Mouse (Mus musculus) olfactory bulb, adult 2 months (tissue): ENCODE measurements around the gene Mob2. TPM values are rescaled to one million over a fixed set of nuclear protein-coding genes. Genes with fewer than 3 reads are reported as not detected.
A peak's percentile ranks its signal among the peaks of the same experiment; 100 is the strongest.

Source experiments
- H3K27ac ChIP-seq: fragments of 200-500 bp; 2 replicates; pipeline ENCODE4 v1.5.1; 2012; ENCODE audit warnings: low read depth, low read length; ENCODE audit not compliant: insufficient read depth
- H3K4me1 ChIP-seq: fragments of 200-500 bp; 2 replicates; pipeline ENCODE4 v1.6.1; 2012; ENCODE audit warnings: low read length; ENCODE audit not compliant: control insufficient read depth, insufficient read depth
- H3K4me3 ChIP-seq: fragments of 200-500 bp; 2 replicates; pipeline ENCODE4 v1.5.1; 2012; ENCODE audit warnings: mild to moderate bottlenecking, low read depth, low read length, moderate library complexity; ENCODE audit not compliant: insufficient read depth
- CTCF ChIP-seq: fragments of 200-500 bp; IDR thresholded peaks from 2 replicates; pipeline ENCODE4 v1.5.1; 2012; ENCODE audit warnings: low read depth, mild to moderate bottlenecking, low read length, moderate library complexity; ENCODE audit not compliant: insufficient read depth
- POLR2A ChIP-seq: fragments of 200-500 bp; IDR thresholded peaks from 2 replicates; pipeline ENCODE4 v1.6.1; 2012; ENCODE audit warnings: mild to moderate bottlenecking, low read depth, low read length, moderate library complexity; ENCODE audit not compliant: insufficient read depth
- WGBS: fragments of 180-500 bp; shearing (Covaris S2); methylation state at CpG from one replicate; pipeline ENCODE4 v1.1.7; 2018; 5-methylcytosine and 5-hydroxymethylcytosine counted together
- polyA plus RNA-seq: library from polyadenylated mRNA; stranded (reverse); fragments of >200 nt; gene quantifications from 2 replicates; pipeline ENCODE4 v1.2.4, GENCODE M21; 2012; ENCODE audit warnings: low replicate concordance; ENCODE audit not compliant: missing spikeins, insufficient read depth, insufficient read length

The Mob2 gene
- polyA plus RNA-seq, 1 experiment: not detected

- TF ChIP-seq POLR2A (no peak), CTCF (no peak)
- WGBS: 8% methylated on average over 4 of the region's 4 CpGs
- H3K4me1 ChIP-seq: peaks cover 51% of the 10 kb centered on the region
- peak overlapping the region; percentile 31 for H3K4me3 ChIP-seq
- no peak overlapping the region for H3K27ac ChIP-seq
Observed at GRCm38 (mm10) chr7:142091848-142092247, 31.0 kb upstream of the Mob2 start.

- H3K27ac ChIP-seq: peak overlapping the region; percentile 23; the same call in 1 of the 2 replicates
- 54% methylated on average over 17 of the region's 17 CpGs for WGBS
- peaks cover 47% of the 10 kb centered on the region for H3K4me1 ChIP-seq
- TF ChIP-seq POLR2A: no peak
- TF ChIP-seq CTCF: no peak
- H3K4me3 ChIP-seq: no peak overlapping the region
Observed at GRCm38 (mm10) chr7:142089648-142090447, 29.0 kb upstream of the Mob2 start.

DNA sequence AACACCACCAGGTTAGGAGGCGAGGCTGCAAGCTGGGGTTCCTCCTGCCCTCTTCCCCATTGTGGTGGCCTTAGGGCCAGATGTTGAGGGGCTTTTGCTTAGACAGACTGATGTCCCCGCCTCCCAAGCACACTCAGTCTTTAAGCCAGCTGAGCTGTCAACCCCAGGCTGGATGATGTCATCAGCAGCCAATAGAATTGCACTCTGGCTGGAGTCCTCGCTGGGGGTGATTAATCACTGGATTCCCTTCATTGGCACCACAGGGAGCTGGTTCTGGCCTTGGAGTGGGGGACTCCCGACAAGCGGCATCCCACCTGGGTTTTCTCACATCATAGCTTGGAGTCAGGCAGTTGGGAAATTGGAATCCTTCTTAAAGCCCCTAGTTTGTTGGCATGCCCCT lies 28.0 kb upstream of the Mob2 start:
- H3K4me3 ChIP-seq: no peak overlapping the region; the same call in 1 of the 2 replicates
- WGBS: 14% methylated on average over 5 of the region's 5 CpGs
- TF ChIP-seq CTCF (no peak), POLR2A (no peak)
- no peak overlapping the region for H3K27ac ChIP-seq
- peaks cover 56% of the 10 kb centered on the region for H3K4me1 ChIP-seq

DNA sequence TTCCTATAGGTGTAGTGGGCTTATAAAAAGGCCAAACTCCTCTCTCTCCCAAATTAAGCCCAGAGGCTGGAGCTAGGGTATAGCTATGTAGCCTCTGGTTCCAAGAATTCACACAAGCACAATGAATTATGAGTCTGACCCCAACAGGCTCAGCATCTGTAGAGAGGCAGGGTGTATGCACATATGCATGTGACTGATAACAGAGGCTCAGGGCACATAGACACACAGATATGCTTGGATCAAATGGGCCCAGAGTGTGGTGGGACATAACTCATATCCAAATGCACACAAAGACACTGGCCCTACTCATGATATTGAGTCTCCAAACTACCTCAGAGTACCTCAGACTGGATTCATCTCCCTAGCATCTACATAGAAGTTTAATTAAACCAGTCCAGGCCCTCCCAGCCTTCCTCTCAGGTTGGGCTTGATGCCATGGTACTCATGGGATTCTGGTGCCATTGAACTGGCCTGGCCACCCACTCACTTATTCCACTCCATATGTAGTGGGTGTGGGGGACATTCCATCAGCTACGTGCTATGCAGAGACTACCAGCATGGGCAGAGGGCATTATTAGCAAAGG lies 26.3 kb upstream of the Mob2 start:
- no peak for TF ChIP-seq CTCF
- TF ChIP-seq POLR2A: no peak
- H3K27ac ChIP-seq: no peak overlapping the region
- H3K4me3 ChIP-seq: no peak overlapping the region
- H3K4me1 ChIP-seq: peaks cover 63% of the 10 kb centered on the region
- 73% methylated on average over 1 of the region's 1 CpGs for WGBS

DNA sequence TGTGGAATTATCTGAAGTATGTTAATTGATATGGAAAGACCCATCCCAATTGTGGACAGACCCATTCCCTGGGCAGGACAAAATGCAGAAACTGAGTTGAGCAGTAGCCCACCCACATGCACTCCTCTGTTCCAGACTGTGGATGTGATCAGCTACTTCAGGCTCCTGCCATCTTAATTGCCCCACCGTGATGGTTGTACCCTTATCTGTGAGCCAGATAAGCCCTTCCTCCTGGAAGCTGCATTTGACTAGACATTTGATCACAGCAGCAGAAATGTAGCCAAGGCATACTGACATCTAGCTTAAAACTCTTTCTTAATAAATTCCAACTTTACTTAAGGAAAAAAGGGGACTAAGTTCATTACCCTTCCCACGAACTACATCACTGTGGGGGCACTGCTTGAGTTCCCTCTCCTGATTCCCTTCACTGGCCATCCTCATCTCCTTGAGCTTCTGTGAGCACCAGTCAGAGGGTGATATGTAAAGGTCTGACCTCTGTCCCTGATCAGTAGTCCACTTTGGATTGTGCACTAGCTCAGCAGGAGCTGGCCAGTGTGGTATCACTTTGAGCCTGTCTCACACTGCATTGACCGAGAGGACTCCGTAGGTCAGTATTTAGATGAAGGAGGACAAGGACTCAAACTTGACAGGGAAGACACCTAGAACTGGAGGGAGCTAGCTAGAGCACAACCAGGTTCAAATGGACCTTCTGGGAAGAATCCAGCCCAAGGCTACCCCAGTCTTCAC lies 25.5 kb upstream of the Mob2 start:
- H3K4me1 ChIP-seq: peaks cover 61% of the 10 kb centered on the region
- 85% methylated on average over 4 of the region's 4 CpGs for WGBS
- no peak for TF ChIP-seq CTCF
- no peak for TF ChIP-seq POLR2A

GRCm38 (mm10) chr7:142084820-142085219 lies 24.0 kb upstream of the Mob2 start:
- Histone ChIP-seq H3K4me3 (no peak overlapping the region), H3K27ac (no peak overlapping the region), H3K4me1 (peaks cover 52% of the 10 kb centered on the region)
- no peak for TF ChIP-seq POLR2A
- WGBS: 41% methylated on average over 3 of the region's 3 CpGs

More for the DNA sequence above, 25.5 kb upstream of the Mob2 start:
- Histone ChIP-seq H3K27ac (no peak overlapping the region), H3K4me3 (no peak overlapping the region)

DNA sequence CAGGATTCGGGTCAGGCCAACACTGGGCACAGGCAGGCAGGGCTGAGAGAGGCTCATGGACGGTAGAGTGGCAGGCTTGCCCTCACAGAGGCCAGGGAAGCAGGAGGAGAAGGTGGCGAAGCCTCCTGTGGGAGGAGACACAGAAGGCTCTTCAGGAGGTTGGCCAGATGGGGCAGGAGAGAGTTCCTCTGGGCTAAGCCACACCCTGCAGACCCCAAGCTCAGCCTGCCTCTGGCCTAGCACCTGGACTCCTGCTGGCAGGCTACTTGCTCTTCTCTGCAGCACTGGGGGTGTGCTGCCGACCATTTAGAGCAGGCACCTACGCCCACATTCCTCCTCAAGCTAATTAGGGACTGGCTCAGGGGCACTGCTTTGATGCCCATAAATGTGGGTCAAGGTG lies 23.5 kb upstream of the Mob2 start:
- TF ChIP-seq POLR2A: no peak
- no peak for TF ChIP-seq CTCF
- H3K27ac ChIP-seq: no peak overlapping the region
- no peak overlapping the region for H3K4me3 ChIP-seq
- 39% methylated on average over 5 of the region's 5 CpGs for WGBS
- H3K4me1 ChIP-seq: peaks cover 50% of the 10 kb centered on the region

GRCm38 (mm10) chr7:142083588-142084317 lies 22.9 kb upstream of the Mob2 start:
- WGBS: 59% methylated on average over 12 of the region's 12 CpGs
- no peak overlapping the region for H3K27ac ChIP-seq
- peaks cover 46% of the 10 kb centered on the region for H3K4me1 ChIP-seq

More at GRCm38 (mm10) chr7:142083588-142084317, 22.9 kb upstream of the Mob2 start:
- H3K4me3 ChIP-seq: no peak overlapping the region
- TF ChIP-seq POLR2A: no peak
- TF ChIP-seq CTCF: no peak
